Mouse (Mus musculus): ENCODE data around the gene Hsd17b14.

The Hsd17b14 gene

GRCm38 (mm10) chr7:45567780-45568516 lies 13.3 kb downstream of the Hsd17b14 start:
- peak; percentile 87 to 93 for DNase-seq

- no peak for DNase-seq
Observed at GRCm38 (mm10) chr7:45568601-45569473, 14.1 kb downstream of the Hsd17b14 start.

- DNase-seq = peak; percentile 67 to 76
Observed at GRCm38 (mm10) chr7:45570103-45570741, 15.5 kb downstream of the Hsd17b14 start, which contains the start of gene Bcat2. TSS of gene Bcat2 (plus strand) at chr7:45570153.

GRCm38 (mm10) chr7:45571966-45572365 lies 17.3 kb downstream of the Hsd17b14 start:
- DNase-seq = no peak

GRCm38 (mm10) chr7:45573954-45574353 lies 19.3 kb downstream of the Hsd17b14 start:
- no peak for DNase-seq

- DNase-seq = no peak
Observed at GRCm38 (mm10) chr7:45574472-45575379, 20.0 kb downstream of the Hsd17b14 start.

- no peak for DNase-seq
Observed at GRCm38 (mm10) chr7:45585923-45586322, 31.2 kb downstream of the Hsd17b14 start.

GRCm38 (mm10) chr7:45587631-45588592 lies 33.2 kb downstream of the Hsd17b14 start:
- DNase-seq = no peak

- DNase-seq = peak; percentile 94
Observed at GRCm38 (mm10) chr7:45589173-45589572, 34.5 kb downstream of the Hsd17b14 start.

GRCm38 (mm10) chr7:45589898-45590297 lies 35.2 kb downstream of the Hsd17b14 start:
- DNase-seq = no peak

- no peak for DNase-seq
Observed at GRCm38 (mm10) chr7:45590874-45591273, 36.2 kb downstream of the Hsd17b14 start.

GRCm38 (mm10) chr7:45591880-45592279 lies 37.2 kb downstream of the Hsd17b14 start:
- DNase-seq = no peak

GRCm38 (mm10) chr7:45593118-45593815 lies 38.6 kb downstream of the Hsd17b14 start:
- DNase-seq = peak; percentile 75 to 79

GRCm38 (mm10) chr7:45595176-45595575 lies 40.5 kb downstream of the Hsd17b14 start:
- DNase-seq = no peak

GRCm38 (mm10) chr7:45596107-45596506 lies 41.4 kb downstream of the Hsd17b14 start:
- no peak for DNase-seq

GRCm38 (mm10) chr7:45597013-45597412 lies 42.3 kb downstream of the Hsd17b14 start:
- no peak for DNase-seq

- no peak for DNase-seq
Observed at GRCm38 (mm10) chr7:45597527-45597926, 42.8 kb downstream of the Hsd17b14 start.

- DNase-seq = no peak
Observed at GRCm38 (mm10) chr7:45598960-45599879, 44.5 kb downstream of the Hsd17b14 start.

- no peak for DNase-seq
Observed at GRCm38 (mm10) chr7:45605704-45606289, 51.1 kb downstream of the Hsd17b14 start.

Data from cerebellum, postnatal 36 days (tissue).